Mouse (Mus musculus): ENCODE measurements around the gene Smtnl2.

DNA sequence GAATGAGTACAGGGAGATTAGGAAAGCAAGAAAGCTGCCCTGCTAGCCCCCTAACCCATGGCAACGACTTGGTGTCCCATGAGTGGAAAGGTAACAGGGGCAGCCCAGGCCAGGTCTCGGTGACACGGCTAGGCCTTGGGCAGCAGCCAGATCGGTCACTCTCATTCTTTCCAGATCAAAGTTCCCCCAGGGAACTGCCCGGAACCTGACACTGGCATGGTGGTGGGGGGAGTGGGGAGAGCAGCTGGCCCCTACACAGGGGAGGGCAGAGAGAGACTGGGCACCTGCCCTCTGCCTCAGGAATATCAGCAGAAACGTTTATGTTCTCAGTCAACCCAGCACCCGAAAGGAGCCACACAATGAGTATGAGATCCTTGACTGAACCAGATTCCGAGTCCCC is 6.7 kb upstream of the Smtnl2 start:
- TF ChIP-seq CTCF (IDR thresholded peaks at IDR 0.05; ENCODE audit: borderline replicate concordance, control insufficient read depth, extremely low read depth, insufficient read depth, low read length, poor library complexity) (no peak), POLR2A (IDR thresholded peaks at IDR 0.05; ENCODE audit: control insufficient read depth, extremely low read depth, insufficient read depth, low read length, poor library complexity) (no peak)

All from thymus, adult 2 months (tissue).